Mouse (Mus musculus): ENCODE measurements around the gene Znrd1as.
"Not testable (repeated sequence)": the region's sequence is repeated elsewhere in the genome, so short reads cannot be mapped to it uniquely, and the experiment has no call there.

Gene Znrd1as

GRCm38 (mm10) chr17:36950981-36951947, 7.1 kb upstream of the Znrd1as start, which contains the start of gene Ppp1r11:
Gene Ppp1r11, minus strand, starts transcription at chr17:36951741.
- DNase-seq, result peak; percentile 97

- DNase-seq, result no peak
Measured at GRCm38 (mm10) chr17:36952631-36953030, 5.8 kb upstream of the Znrd1as start.

DNA sequence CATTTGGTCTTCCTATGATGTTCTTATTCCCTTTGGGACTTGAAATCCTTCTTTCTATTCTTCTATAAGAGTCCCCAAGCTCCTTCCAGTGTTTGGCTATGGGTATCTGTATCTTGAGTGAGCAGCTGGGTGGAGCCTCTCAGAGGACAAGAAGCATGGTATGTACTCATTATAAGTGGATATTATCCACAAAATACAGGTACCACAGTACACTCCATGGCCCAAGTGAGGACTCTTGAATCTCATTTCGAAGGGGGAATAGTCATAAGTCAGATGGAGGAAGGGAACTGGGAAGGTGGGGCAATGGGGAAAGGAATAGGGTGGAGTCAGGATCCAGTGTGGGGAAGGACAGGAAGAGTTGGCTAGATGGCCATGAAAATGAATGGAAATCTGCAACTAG, 5.3 kb upstream of the Znrd1as start:
- DNase-seq, result no peak

DNA sequence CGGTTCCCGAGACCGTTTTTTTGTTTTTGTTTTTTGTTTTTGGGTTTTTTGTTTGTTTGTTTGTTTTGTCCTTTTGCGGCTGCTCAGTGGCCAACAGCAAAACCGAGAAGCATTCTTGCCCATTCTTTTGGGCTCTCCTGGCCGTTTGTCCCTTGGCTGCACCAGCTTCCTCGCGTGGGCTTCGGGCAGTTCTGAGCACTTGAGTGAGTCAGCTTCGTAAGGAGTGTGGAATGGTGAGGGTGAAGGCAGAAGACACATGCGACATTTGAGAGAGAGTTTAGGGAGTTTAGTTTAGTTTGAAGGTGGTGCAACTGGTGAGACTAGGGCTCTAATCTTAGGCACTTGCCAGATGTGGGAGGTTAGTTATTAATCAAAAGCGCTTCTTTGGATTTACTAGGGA, 492 bp downstream of the Znrd1as start:
- peak in 1 of 2 experiments; percentile 23 for DNase-seq

DNA sequence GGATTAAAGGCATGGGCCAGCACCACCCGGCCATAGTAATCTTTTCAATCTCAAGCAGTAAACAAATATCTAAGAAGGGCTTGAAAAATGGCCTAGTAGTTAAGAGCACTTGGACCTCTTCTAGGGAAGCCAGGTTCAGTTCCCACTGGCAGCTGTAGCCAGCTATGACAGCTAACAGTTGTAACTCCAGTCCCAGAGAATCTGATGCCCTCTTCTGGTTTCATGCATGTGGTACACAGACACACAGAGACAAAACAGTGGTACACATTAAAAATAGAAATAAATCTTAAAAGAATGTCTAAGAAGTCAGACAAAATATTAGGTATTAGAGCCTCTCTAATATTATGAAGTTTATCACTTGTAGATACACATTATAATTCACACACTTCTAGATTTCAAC, 2.7 kb downstream of the Znrd1as start:
- no peak for DNase-seq

DNA sequence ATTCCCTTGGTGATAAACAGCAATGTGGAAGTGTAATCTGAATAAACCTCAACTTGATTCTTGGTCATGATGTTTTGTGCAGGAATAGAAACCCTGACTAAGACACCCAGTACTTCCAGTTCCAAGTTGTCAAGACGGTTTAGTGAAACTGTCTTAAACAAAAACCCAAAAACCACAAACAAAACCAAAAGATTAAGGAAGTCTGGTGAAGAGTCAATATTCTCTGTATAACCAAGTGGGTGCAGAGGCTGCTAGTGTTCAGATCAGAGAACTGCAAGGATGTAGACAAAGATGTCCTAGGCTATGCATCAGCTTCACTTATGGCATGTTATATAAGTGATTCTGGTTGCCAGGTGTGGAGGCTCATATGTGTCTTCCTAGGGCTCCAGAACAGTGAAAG, 8.5 kb downstream of the Znrd1as start:
- no peak for DNase-seq

DNA sequence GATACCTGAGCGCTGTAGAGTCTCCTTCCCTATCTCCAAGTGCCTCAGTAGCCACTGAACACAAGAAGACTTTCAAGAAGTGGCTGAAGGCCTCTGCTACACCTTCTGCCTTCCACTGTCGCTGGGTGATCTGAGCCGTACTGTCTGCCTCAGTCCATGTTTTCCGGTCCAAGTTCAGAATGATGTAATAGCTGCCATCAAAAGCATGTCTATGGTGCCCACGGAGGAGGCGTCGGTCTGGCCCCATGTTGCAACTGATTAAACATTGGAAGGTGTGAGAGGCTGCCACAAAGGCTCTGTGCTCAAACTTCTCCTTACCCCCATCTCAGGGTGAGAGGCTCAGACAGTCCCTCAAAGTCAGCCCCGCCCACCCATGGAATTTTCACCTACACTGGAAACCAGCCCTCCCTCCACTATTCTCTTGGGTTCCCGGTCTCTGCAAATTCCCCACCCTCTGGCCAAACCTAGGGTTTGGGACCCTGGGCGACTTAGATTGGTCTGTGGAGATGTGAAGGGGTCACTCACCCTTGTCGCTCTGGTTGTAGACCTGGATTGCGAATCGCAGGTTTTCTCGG, 12.0 kb downstream of the Znrd1as start:
- DNase-seq, result no peak

- no peak for DNase-seq
Measured at GRCm38 (mm10) chr17:36971172-36971850, 12.9 kb downstream of the Znrd1as start.

DNA sequence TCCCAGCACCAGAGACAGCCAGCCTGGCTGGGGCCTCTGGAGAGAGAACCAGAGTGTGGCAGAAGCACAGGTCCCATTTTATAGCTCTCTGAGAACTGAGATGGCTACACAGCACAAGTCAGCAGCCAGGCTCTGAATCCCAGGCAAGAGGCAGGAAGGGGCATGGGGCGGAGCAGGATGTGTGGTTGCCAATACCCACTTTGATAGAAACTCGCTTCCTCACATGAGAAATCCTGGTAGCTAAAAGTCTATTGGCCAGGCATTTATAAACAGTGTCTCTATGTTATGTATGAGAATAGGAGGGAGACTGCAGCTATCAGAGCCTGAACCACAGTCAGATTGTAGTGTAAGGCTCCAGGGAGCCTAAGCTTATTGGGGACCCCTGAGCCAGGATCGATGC, 14.4 kb downstream of the Znrd1as start:
- no peak for DNase-seq

DNA sequence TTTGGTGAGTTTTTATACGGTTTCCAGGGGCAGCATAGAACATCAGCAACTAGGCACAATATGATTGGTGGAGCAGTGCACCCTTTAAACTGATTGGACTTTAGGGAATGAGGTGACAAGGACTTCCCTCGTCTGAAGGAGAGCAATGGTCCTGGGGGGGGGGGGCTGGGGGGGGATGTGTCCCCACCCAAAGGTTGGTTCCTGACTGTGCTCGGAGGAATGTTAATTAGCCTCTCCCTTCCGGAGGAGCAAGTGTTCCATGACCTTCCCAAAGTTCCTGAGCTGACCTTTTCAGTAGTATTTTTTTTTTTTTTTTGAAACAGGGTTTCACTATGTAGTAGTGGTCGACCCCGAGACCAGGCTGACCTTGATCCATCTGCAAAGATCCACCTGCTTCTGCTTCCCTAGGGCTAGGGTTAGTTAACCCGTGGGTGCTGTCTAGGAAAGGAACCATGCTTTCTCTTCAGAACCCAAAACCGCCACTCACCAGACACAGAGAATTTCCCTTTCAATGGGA, 14.9 kb downstream of the Znrd1as start:
- no peak for DNase-seq

GRCm38 (mm10) chr17:36981221-36981813, 22.9 kb downstream of the Znrd1as start, which contains the start of gene 2410137M14Rik:
Gene 2410137M14Rik, minus strand, starts transcription at chr17:36981237.
- no peak for DNase-seq

DNA sequence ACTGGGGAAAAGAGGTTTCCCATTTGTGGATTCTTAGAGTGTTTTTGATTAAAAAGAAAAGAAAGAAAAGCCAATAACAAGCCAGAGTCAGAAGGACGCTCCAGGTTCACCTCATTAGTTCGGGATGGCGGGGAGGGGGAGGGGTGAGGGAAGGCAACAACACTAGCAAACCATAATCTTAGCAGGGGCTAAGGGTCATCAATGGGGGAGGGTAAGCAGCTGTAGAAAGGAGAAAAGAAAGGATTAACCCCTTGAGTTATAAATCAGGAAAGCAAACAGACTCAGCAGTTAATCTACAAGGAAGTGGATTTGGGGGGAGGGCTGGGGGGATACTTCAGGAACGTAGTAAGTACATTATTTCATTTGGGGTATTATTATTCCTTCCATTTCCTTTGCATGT, 23.5 kb downstream of the Znrd1as start:
- no peak for DNase-seq

DNA sequence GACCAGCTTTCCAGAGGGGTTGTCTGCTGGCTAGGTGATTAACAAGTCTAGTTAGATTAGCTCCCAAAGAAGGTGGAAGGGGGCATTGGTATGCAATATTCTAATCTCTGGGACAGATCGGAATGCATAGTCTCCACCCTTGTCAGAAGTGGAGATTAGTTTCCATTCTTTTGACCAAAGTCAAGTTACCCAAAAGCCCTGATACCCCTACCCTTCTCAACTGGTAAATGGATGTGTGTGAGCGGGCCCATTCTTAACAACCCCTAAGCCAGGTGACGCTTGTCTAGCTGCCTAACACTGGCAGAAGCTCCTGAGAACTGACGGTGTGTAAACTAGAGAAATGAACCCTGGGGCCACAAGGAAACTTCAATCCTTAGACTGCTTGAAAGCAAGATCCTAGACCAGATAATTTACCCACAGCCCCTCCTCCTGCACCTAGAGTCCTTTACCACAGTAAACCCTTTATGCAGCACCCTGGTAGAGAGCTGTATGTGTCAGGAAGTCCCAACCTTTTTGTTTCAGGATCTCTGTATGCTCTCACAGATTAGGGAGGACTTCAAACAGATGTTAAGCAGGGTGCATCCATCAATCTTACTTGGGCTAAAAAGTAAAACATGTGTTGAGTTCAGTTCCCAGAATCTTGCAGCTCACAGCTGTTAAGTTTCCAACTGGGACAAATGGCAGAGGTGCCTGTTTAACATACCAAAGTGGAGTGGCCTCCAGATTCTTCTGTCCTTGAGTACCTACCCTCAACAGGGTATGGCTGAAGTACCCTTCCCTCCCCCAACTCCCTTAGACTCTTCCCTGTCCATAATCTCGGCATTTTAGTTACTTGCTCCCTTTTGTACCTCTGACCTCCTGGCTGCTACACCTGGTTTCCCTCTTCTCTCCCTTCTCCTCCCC, 24.1 kb downstream of the Znrd1as start:
- no peak for DNase-seq

DNA sequence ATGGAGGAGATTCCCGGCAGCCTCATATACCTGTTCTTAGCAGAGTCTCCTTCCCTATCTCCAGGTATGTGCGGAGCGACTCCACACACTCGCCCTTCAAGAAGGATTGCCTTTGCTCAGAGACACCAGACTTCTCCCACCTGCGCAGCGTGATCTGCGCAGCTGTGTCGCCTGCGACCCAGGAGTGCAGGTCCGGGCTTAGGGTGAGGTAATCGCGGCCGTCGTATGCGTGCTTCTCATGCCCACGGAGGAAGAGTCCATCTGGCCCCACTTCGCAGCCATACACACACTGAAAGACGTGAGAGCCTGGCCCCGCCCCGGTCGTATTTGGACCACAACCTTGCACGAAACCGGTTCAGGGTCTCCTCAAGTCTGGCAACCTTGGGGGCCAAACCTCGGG, 30.1 kb downstream of the Znrd1as start:
- no peak for DNase-seq

GRCm38 (mm10) chr17:36989437-36989836, 31.0 kb downstream of the Znrd1as start, which contains the start of gene H2-M5:
Gene H2-M5, minus strand, starts transcription at chr17:36989537.
- DNase-seq, result no peak

- not testable (repeated sequence) for DNase-seq
Measured at GRCm38 (mm10) chr17:36990630-36991029, 32.2 kb downstream of the Znrd1as start.

GRCm38 (mm10) chr17:36992336-36993104, 34.1 kb downstream of the Znrd1as start:
- no peak for DNase-seq

- DNase-seq, result no peak
Measured at GRCm38 (mm10) chr17:36993770-36994325, 35.5 kb downstream of the Znrd1as start.

- DNase-seq, result no peak
Measured at GRCm38 (mm10) chr17:36994528-36994927, 36.1 kb downstream of the Znrd1as start.

GRCm38 (mm10) chr17:36995448-36995847, 37.1 kb downstream of the Znrd1as start:
- no peak for DNase-seq

Measured in cerebellum, postnatal 14 days (tissue).